Comparison of ENCODE assay signal across 17 mouse cellular contexts in the genomic region with DNA sequence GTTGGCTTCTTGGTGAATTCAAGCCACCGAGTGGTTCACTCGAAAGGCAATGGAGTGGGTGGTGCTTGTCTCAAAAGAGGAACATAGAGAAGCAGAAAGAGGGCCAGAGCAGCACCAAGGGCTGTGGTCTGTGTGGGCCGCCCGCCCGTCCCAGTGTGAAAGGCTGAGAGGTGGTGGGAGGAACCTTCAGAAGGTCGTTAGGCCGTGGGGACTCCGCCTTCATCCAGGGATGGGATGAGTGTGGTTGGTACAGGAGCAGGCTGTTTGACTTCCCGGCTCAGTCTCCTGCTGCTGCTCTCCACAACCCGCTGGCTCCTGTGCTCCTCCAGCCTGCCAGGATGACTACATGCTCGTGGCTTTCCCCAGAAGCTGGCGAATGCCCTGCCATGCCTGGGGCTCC. TPM values are rescaled to one million over a fixed set of nuclear protein-coding genes. Genes with fewer than 3 reads are reported as not detected.
DNase-seq lines count a peak whose midpoint lies in the region; ATAC-seq and TF ChIP-seq lines count a peak whose summit lies in the region.
"Had no signal": no experiment of that assay in that cellular context is flagged by ENCODE, and none has a peak within 500 bp of the region (broad histone marks: within the 10 kb centered on the region; RNA-seq: fewer than 3 reads in every experiment).

No protein-coding gene starts in this region.

- no peak overlapping the region for H3K9ac ChIP-seq in midbrain, postnatal 0 days (replicated peaks; ENCODE audit: low read length, poor library complexity, severe bottlenecking)
- no peak overlapping the region for H3K9ac ChIP-seq in forebrain, embryonic 16.5 days (replicated peaks; ENCODE audit: low read depth, low read length)
- H3K9ac ChIP-seq: hindbrain, embryonic 15.5 days; kidney, embryonic 15.5 days had no signal

- no peaks in the 10 kb centered on the region for H3K9me3 ChIP-seq in midbrain, postnatal 0 days (ENCODE audit: low read length)
- H3K9me3 ChIP-seq in forebrain, embryonic 16.5 days (ENCODE audit: control insufficient read depth, low read length), result no peaks in the 10 kb centered on the region
- H3K9me3 ChIP-seq: hindbrain, embryonic 15.5 days; kidney, embryonic 15.5 days had no signal

- H3K27ac ChIP-seq in midbrain, postnatal 0 days (ENCODE audit: low read depth, low read length), result no peak overlapping the region
- no peak overlapping the region for H3K27ac ChIP-seq in forebrain, embryonic 16.5 days (ENCODE audit: low read length)
- H3K27ac ChIP-seq: hindbrain, embryonic 15.5 days; kidney, embryonic 15.5 days had no signal

- no peak for TF ChIP-seq CTCF in midbrain, postnatal 0 days (IDR thresholded peaks at IDR 0.05)

- H3K4me1 ChIP-seq in midbrain, postnatal 0 days (ENCODE audit: insufficient read depth, low read length), result no peaks in the 10 kb centered on the region
- H3K4me1 ChIP-seq in forebrain, embryonic 16.5 days (replicated peaks; ENCODE audit: control insufficient read depth, insufficient read depth, low read length), result no peaks in the 10 kb centered on the region
- H3K4me1 ChIP-seq: hindbrain, embryonic 15.5 days had no signal

- H3K27me3 ChIP-seq in midbrain, postnatal 0 days (ENCODE audit: insufficient read depth, low read length), result no peaks in the 10 kb centered on the region
- no peaks in the 10 kb centered on the region for H3K27me3 ChIP-seq in forebrain, embryonic 16.5 days (replicated peaks; ENCODE audit: control insufficient read depth, insufficient read depth, low read length)
- H3K27me3 ChIP-seq: hindbrain, embryonic 15.5 days; kidney, embryonic 15.5 days had no signal

- DNase-seq in 416B (ENCODE audit: low read depth) (peak; percentile 58), ES-CJ7 (ENCODE audit: low read depth, low spot score) (peak; percentile 60)
- DNase-seq in lung, postnatal 25 days (ENCODE audit: low spot score), result peak; percentile 23
- no peak for DNase-seq in left cerebral cortex, adult 9 months (ENCODE audit: low spot score in 2 of 2)
- no peak for DNase-seq in left cerebral cortex, adult 11 months (ENCODE audit: low spot score)
- DNase-seq in midbrain, postnatal 0 days (ENCODE audit: low spot score), result no peak
- DNase-seq: adrenal gland, adult 8-10 months; layer of hippocampus, postnatal 36 days; thymus, adult 18-20 months had no signal

- H3K4me2 ChIP-seq in midbrain, postnatal 0 days (ENCODE audit: low read depth, low read length, poor library complexity, severe bottlenecking), result no peak overlapping the region
- no peak overlapping the region for H3K4me2 ChIP-seq in forebrain, embryonic 16.5 days (ENCODE audit: low read length)
- H3K4me2 ChIP-seq: heart, embryonic 11.5 days; hindbrain, embryonic 15.5 days; kidney, embryonic 15.5 days had no signal

- ATAC-seq in hematopoietic stem cell, adult 5-6 weeks (replicated peaks in 1 of 2; ENCODE audit: insufficient read depth in 1 of 2, low FRiP score in 2 of 2, low TSS enrichment in 1 of 2, low read depth in 1 of 2, poor library complexity in 2 of 2, severe bottlenecking in 2 of 2), result peak; percentile 94 to 98
- ATAC-seq in midbrain, postnatal 0 days (ENCODE audit: low FRiP score), result no peak
- no peak for ATAC-seq in forebrain, embryonic 16.5 days

- WGBS in midbrain, postnatal 0 days, result 88% methylated on average over 12 of the region's 12 CpGs
- WGBS in forebrain, embryonic 16.5 days, result 75% methylated on average over 12 of the region's 12 CpGs

- H3K4me3 ChIP-seq in midbrain, postnatal 0 days (ENCODE audit: low read depth, low read length), result no peak overlapping the region
- no peak overlapping the region for H3K4me3 ChIP-seq in forebrain, embryonic 16.5 days (replicated peaks; ENCODE audit: low read length)
- H3K4me3 ChIP-seq: erythroblast, embryonic 14.5 days; hindbrain, embryonic 15.5 days; kidney, embryonic 15.5 days had no signal

- no peaks in the 10 kb centered on the region for H3K36me3 ChIP-seq in midbrain, postnatal 0 days (ENCODE audit: insufficient read depth, low read length)
- no peaks in the 10 kb centered on the region for H3K36me3 ChIP-seq in forebrain, embryonic 16.5 days (ENCODE audit: control insufficient read depth, insufficient read depth)
- H3K36me3 ChIP-seq: hindbrain, embryonic 15.5 days had no signal

RNA-seq across cellular contexts. Expression of a gene that starts 12.1 kb away (rescaled TPM):
- total RNA-seq in hematopoietic stem cell, adult 5-6 weeks (2017), result 1.1 TPM in 1 of 2 replicates, not detected in the other
- 1.3 and 4.9 TPM in 2 replicates for total RNA-seq in midbrain, postnatal 0 days (2014; rRNA removed)
- polyA plus RNA-seq in midbrain, postnatal 0 days (2015; fragmentation: Nextera tagmentation; extraction: Ambion mirVana), result 1.3 and 1.6 TPM in 2 replicates
- polyA plus RNA-seq in forebrain, embryonic 16.5 days (2015; fragmentation: Nextera tagmentation; extraction: Ambion mirVana), result 0.75 and 2.0 TPM in 2 replicates

RNA-seq across cellular contexts. Expression of a gene that starts 22.8 kb away (rescaled TPM):
- 8.1 and 16.5 TPM in 2 replicates for total RNA-seq in hematopoietic stem cell, adult 5-6 weeks (2017)
- 1.6 and 1.9 TPM in 2 replicates for total RNA-seq in midbrain, postnatal 0 days (2014; rRNA removed)
- polyA plus RNA-seq in midbrain, postnatal 0 days (2015; fragmentation: Nextera tagmentation; extraction: Ambion mirVana), result 1.8 and 1.9 TPM in 2 replicates
- polyA plus RNA-seq in forebrain, embryonic 16.5 days (2015; fragmentation: Nextera tagmentation; extraction: Ambion mirVana), result 7.3 and 8.2 TPM in 2 replicates

RNA-seq across cellular contexts. Expression of a gene that starts 22.9 kb away (rescaled TPM):
- 12.4 and 19.8 TPM in 2 replicates for total RNA-seq in hematopoietic stem cell, adult 5-6 weeks (2017)
- total RNA-seq in midbrain, postnatal 0 days (2014; rRNA removed), result 21.5 and 39.0 TPM in 2 replicates
- 12.8 and 14.7 TPM in 2 replicates for polyA plus RNA-seq in midbrain, postnatal 0 days (2015; fragmentation: Nextera tagmentation; extraction: Ambion mirVana)
- polyA plus RNA-seq in forebrain, embryonic 16.5 days (2015; fragmentation: Nextera tagmentation; extraction: Ambion mirVana), result 12.9 and 13.2 TPM in 2 replicates

RNA-seq across cellular contexts. Expression of a gene that starts 49.2 kb away (rescaled TPM):
- total RNA-seq in hematopoietic stem cell, adult 5-6 weeks (2017), result not detected in 2 replicates
- not detected in 2 replicates for total RNA-seq in midbrain, postnatal 0 days (2014; rRNA removed)
- not detected in 2 replicates for polyA plus RNA-seq in midbrain, postnatal 0 days (2015; fragmentation: Nextera tagmentation; extraction: Ambion mirVana)
- not detected in 2 replicates for polyA plus RNA-seq in forebrain, embryonic 16.5 days (2015; fragmentation: Nextera tagmentation; extraction: Ambion mirVana)
- total RNA-seq: adrenal gland, adult 8-10 months; layer of hippocampus, postnatal 36 days had no signal
- polyA plus RNA-seq: erythroblast, embryonic 14.5 days; hindbrain, embryonic 15.5 days; kidney, embryonic 15.5 days; limb, embryonic 14.5 days; small intestine, adult 2 months had no signal

RNA-seq across cellular contexts. Expression of a gene that starts 59.6 kb away (rescaled TPM):
- total RNA-seq in hematopoietic stem cell, adult 5-6 weeks (2017), result 23.1 and 26.9 TPM in 2 replicates
- 32.3 and 36.9 TPM in 2 replicates for total RNA-seq in midbrain, postnatal 0 days (2014; rRNA removed)
- polyA plus RNA-seq in midbrain, postnatal 0 days (2015; fragmentation: Nextera tagmentation; extraction: Ambion mirVana), result 8.2 and 9.2 TPM in 2 replicates
- polyA plus RNA-seq in forebrain, embryonic 16.5 days (2015; fragmentation: Nextera tagmentation; extraction: Ambion mirVana), result 7.2 and 8.8 TPM in 2 replicates

Comparison
In these comparisons a context has a peak if more than half of its experiments do, and no peak if none do; other contexts are left out.
1. DNase-seq: peak in 416B (single experiment), ES-CJ7 (single experiment) and lung, postnatal 25 days (single experiment); none in left cerebral cortex, adult 9 months (0 of 2), left cerebral cortex, adult 11 months (single experiment) and midbrain, postnatal 0 days (single experiment).
2. ATAC-seq: peak in hematopoietic stem cell, adult 5-6 weeks (2 of 2); none in midbrain, postnatal 0 days (single experiment) and forebrain, embryonic 16.5 days (single experiment).